In genomic region chr2:173730444-173730966, GRCm38 (mm10) we compare ENCODE assay signal across 9 mouse cellular contexts. TPM values are rescaled to one million over a fixed set of nuclear protein-coding genes. Genes with fewer than 3 reads are reported as not detected.
DNase-seq lines count a peak whose midpoint lies in the region; ATAC-seq lines count a peak whose summit lies in the region.
"Had no signal": no experiment of that assay in that cellular context is flagged by ENCODE, and none has a peak within 500 bp of the region (broad histone marks: within the 10 kb centered on the region; RNA-seq: fewer than 3 reads in every experiment).

No protein-coding gene starts in this region.

- peak; percentile 28; the same call in 1 of the 2 replicates for ATAC-seq in limb, embryonic 13.5 days (ENCODE audit: low FRiP score, low read depth)
- peak; percentile 76; the same call in 1 of the 2 replicates for ATAC-seq in embryonic facial prominence, embryonic 11.5 days (replicated peaks; ENCODE audit: insufficient number of reproducible peaks, low FRiP score, low TSS enrichment, low read depth)
- peak; percentile 91 for ATAC-seq in intestine, embryonic 16.5 days
- ATAC-seq in granulocyte monocyte progenitor cell, adult 5-6 weeks (replicated peaks; ENCODE audit: poor library complexity, severe bottlenecking): no peak
- ATAC-seq in cerebellum, adult (ENCODE audit: insufficient number of reproducible peaks, low FRiP score, low TSS enrichment): no peak

- 15% methylated on average over 9 of the region's 9 CpGs for WGBS in limb, embryonic 13.5 days
- 9% methylated on average over 9 of the region's 9 CpGs for WGBS in limb, embryonic 10.5 days
- 2% methylated on average over 9 of the region's 9 CpGs for WGBS in embryonic facial prominence, embryonic 11.5 days
- 7% methylated on average over 9 of the region's 9 CpGs for WGBS in intestine, embryonic 16.5 days

- no peak overlapping the region for H3K9ac ChIP-seq in limb, embryonic 13.5 days
- no peak overlapping the region for H3K9ac ChIP-seq in embryonic facial prominence, embryonic 11.5 days (replicated peaks; ENCODE audit: low read length)
- peak overlapping the region; percentile 33 for H3K9ac ChIP-seq in intestine, embryonic 16.5 days (ENCODE audit: low read depth, low read length)

- no peaks in the 10 kb centered on the region for H3K27me3 ChIP-seq in limb, embryonic 13.5 days
- 0 out of 2 replicates have a peak, but pooled peaks cover 3% of the 10 kb centered on the region for H3K27me3 ChIP-seq in limb, embryonic 10.5 days (ENCODE audit: low read depth, poor library complexity, severe bottlenecking)
- H3K27me3 ChIP-seq in embryonic facial prominence, embryonic 11.5 days (ENCODE audit: control insufficient read depth, insufficient read depth, low read length): no peaks in the 10 kb centered on the region
- no peaks in the 10 kb centered on the region for H3K27me3 ChIP-seq in intestine, embryonic 16.5 days (replicated peaks; ENCODE audit: control insufficient read depth, insufficient read depth, low read length)

- 0 out of 2 replicates have a peak overlapping the region, but pooled peaks have one; percentile 3 for H3K4me2 ChIP-seq in limb, embryonic 13.5 days (replicated peaks)
- no peak overlapping the region for H3K4me2 ChIP-seq in embryonic facial prominence, embryonic 11.5 days (ENCODE audit: low read depth, low read length)
- peak overlapping the region; percentile 36; the same call in 1 of the 2 replicates for H3K4me2 ChIP-seq in intestine, embryonic 16.5 days (ENCODE audit: low read depth, low read length)

- no peak for DNase-seq in limb, embryonic 10.5 days (ENCODE audit: low spot score)
- peak; percentile 71 for DNase-seq in embryonic facial prominence, embryonic 11.5 days (ENCODE audit: low spot score)
- peak; percentile 81 for DNase-seq in retina, postnatal 1 day
- DNase-seq in gastrocnemius, postnatal 4 days (ENCODE audit: low spot score in 2 of 2): no peak

- no peak overlapping the region for H3K27ac ChIP-seq in limb, embryonic 13.5 days
- H3K27ac ChIP-seq in limb, embryonic 10.5 days: no peak overlapping the region
- no peak overlapping the region for H3K27ac ChIP-seq in embryonic facial prominence, embryonic 11.5 days (replicated peaks; ENCODE audit: low read depth, low read length)
- H3K27ac ChIP-seq in intestine, embryonic 16.5 days (ENCODE audit: low read length): peak overlapping the region; percentile 59

- peaks cover 20% of the 10 kb centered on the region for H3K4me1 ChIP-seq in limb, embryonic 13.5 days
- H3K4me1 ChIP-seq in limb, embryonic 10.5 days: peaks cover 20% of the 10 kb centered on the region
- no peaks in the 10 kb centered on the region for H3K4me1 ChIP-seq in embryonic facial prominence, embryonic 11.5 days (ENCODE audit: control insufficient read depth, insufficient read depth, low read length)
- peaks cover 12% of the 10 kb centered on the region for H3K4me1 ChIP-seq in intestine, embryonic 16.5 days (ENCODE audit: control insufficient read depth, insufficient read depth, low read length)

- no peak overlapping the region for H3K4me3 ChIP-seq in limb, embryonic 13.5 days
- H3K4me3 ChIP-seq in limb, embryonic 10.5 days: no peak overlapping the region
- no peak overlapping the region for H3K4me3 ChIP-seq in embryonic facial prominence, embryonic 11.5 days (ENCODE audit: low read depth, low read length)
- H3K4me3 ChIP-seq in intestine, embryonic 16.5 days (ENCODE audit: low read length): no peak overlapping the region

- no peaks in the 10 kb centered on the region for H3K9me3 ChIP-seq in limb, embryonic 13.5 days
- no peaks in the 10 kb centered on the region for H3K9me3 ChIP-seq in limb, embryonic 10.5 days (replicated peaks)
- H3K9me3 ChIP-seq in embryonic facial prominence, embryonic 11.5 days (replicated peaks; ENCODE audit: control insufficient read depth, low read length): no peaks in the 10 kb centered on the region
- H3K9me3 ChIP-seq in intestine, embryonic 16.5 days (ENCODE audit: control insufficient read depth, low read length): no peaks in the 10 kb centered on the region

- H3K36me3 ChIP-seq in limb, embryonic 13.5 days: no peaks in the 10 kb centered on the region
- H3K36me3 ChIP-seq in limb, embryonic 10.5 days: no peaks in the 10 kb centered on the region
- H3K36me3 ChIP-seq in embryonic facial prominence, embryonic 11.5 days (replicated peaks; ENCODE audit: control insufficient read depth, insufficient read depth, low read depth, low read length): no peaks in the 10 kb centered on the region
- no peaks in the 10 kb centered on the region for H3K36me3 ChIP-seq in intestine, embryonic 16.5 days (ENCODE audit: control insufficient read depth, insufficient read depth, low read length)

RNA-seq across cellular contexts. Expression of gene Vapb, which starts 6.8 kb away (rescaled TPM):
- polyA plus RNA-seq in limb, embryonic 13.5 days (2015; fragmentation: Nextera tagmentation; extraction: Ambion mirVana): 10.2 and 11.0 TPM in 2 replicates
- polyA plus RNA-seq in limb, embryonic 10.5 days (2016; fragmentation: Nextera tagmentation; extraction: Ambion mirVana): 7.6 and 9.0 TPM in 2 replicates
- 11.2 and 14.6 TPM in 2 replicates for polyA plus RNA-seq in embryonic facial prominence, embryonic 11.5 days (2014; fragmentation: Nextera tagmentation; extraction: Ambion mirVana)
- polyA plus RNA-seq in intestine, embryonic 16.5 days (2015; fragmentation: Nextera tagmentation; extraction: Ambion mirVana): 16.2 and 19.6 TPM in 2 replicates
- 100 to 1,000 TPM; 117 to 122 TPM for total RNA-seq in gastrocnemius, postnatal 4 days (2021)
- 8.7 and 19.3 TPM in 2 replicates for total RNA-seq in granulocyte monocyte progenitor cell, adult 5-6 weeks (2014; fragmentation: Nextera tagmentation)
- total RNA-seq in granulocyte monocyte progenitor cell, adult 5-6 weeks (2017): 62.4 and 90.0 TPM in 2 replicates

RNA-seq across cellular contexts. Expression of gene 1700010B08Rik, which starts 11.3 kb away (rescaled TPM):
- not detected in 2 replicates for polyA plus RNA-seq in limb, embryonic 13.5 days (2015; fragmentation: Nextera tagmentation; extraction: Ambion mirVana)
- not detected in 2 replicates for polyA plus RNA-seq in limb, embryonic 10.5 days (2016; fragmentation: Nextera tagmentation; extraction: Ambion mirVana)
- polyA plus RNA-seq in embryonic facial prominence, embryonic 11.5 days (2014; fragmentation: Nextera tagmentation; extraction: Ambion mirVana): not detected in 2 replicates
- not detected in 2 replicates for polyA plus RNA-seq in intestine, embryonic 16.5 days (2015; fragmentation: Nextera tagmentation; extraction: Ambion mirVana)
- total RNA-seq in gastrocnemius, postnatal 4 days (2021): not detected
- total RNA-seq in granulocyte monocyte progenitor cell, adult 5-6 weeks (2014; fragmentation: Nextera tagmentation): not detected in 2 replicates
- total RNA-seq in granulocyte monocyte progenitor cell, adult 5-6 weeks (2017): not detected in 2 replicates
- total RNA-seq: layer of hippocampus, postnatal 36 days had no signal

Comparison
In these comparisons a context has a peak if more than half of its experiments do, and no peak if none do; other contexts are left out.
1. ATAC-seq: peak in limb, embryonic 13.5 days (single experiment), embryonic facial prominence, embryonic 11.5 days (single experiment) and intestine, embryonic 16.5 days (single experiment); none in granulocyte monocyte progenitor cell, adult 5-6 weeks (single experiment) and cerebellum, adult (single experiment).
2. DNase-seq: peak in embryonic facial prominence, embryonic 11.5 days (single experiment) and retina, postnatal 1 day (single experiment); none in limb, embryonic 10.5 days (single experiment) and gastrocnemius, postnatal 4 days (0 of 2).